Mouse (Mus musculus): ENCODE data around the gene Prepl.

Gene Prepl

GRCm38 (mm10) chr17:85090120-85091099, at the start of gene Prepl, which contains the start of gene Camkmt:
Gene Prepl, minus strand, starts transcription at chr17:85090241.
Gene Camkmt, plus strand, starts transcription at chr17:85090552.
- DNase-seq (ENCODE audit: low read depth, low spot score), result peak; percentile 98

- no peak for DNase-seq (ENCODE audit: low read depth, low spot score)
These were observed 48.4 kb upstream of the Prepl start for GRCm38 (mm10) chr17:85138393-85138792.

- peak; percentile 38 for DNase-seq (ENCODE audit: low read depth, low spot score)
These were observed 26.6 kb upstream of the Prepl start for GRCm38 (mm10) chr17:85116643-85117042.

GRCm38 (mm10) chr17:85113441-85113840, 23.4 kb upstream of the Prepl start:
- DNase-seq (ENCODE audit: low read depth, low spot score), result no peak

GRCm38 (mm10) chr17:85110640-85111039, 20.6 kb upstream of the Prepl start:
- no peak for DNase-seq (ENCODE audit: low read depth, low spot score)

GRCm38 (mm10) chr17:85103310-85103709, 13.3 kb upstream of the Prepl start:
- no peak for DNase-seq (ENCODE audit: low read depth, low spot score)

GRCm38 (mm10) chr17:85101751-85102150, 11.7 kb upstream of the Prepl start:
- DNase-seq (ENCODE audit: low read depth, low spot score), result no peak

GRCm38 (mm10) chr17:85100232-85100631, 10.2 kb upstream of the Prepl start:
- no peak for DNase-seq (ENCODE audit: low read depth, low spot score)

GRCm38 (mm10) chr17:85098677-85099323, 8.8 kb upstream of the Prepl start:
- no peak for DNase-seq (ENCODE audit: low read depth, low spot score)

GRCm38 (mm10) chr17:85096396-85096795, 6.4 kb upstream of the Prepl start:
- no peak for DNase-seq (ENCODE audit: low read depth, low spot score)

- DNase-seq (ENCODE audit: low read depth, low spot score), result no peak
These were observed 1.7 kb upstream of the Prepl start for GRCm38 (mm10) chr17:85091762-85092161.

GRCm38 (mm10) chr17:85089621-85090020, 420 bp downstream of the Prepl start:
- DNase-seq (ENCODE audit: low read depth, low spot score), result peak; percentile 23

- DNase-seq (ENCODE audit: low read depth, low spot score), result no peak
These were observed 1.0 kb downstream of the Prepl start for GRCm38 (mm10) chr17:85089011-85089410.

- no peak for DNase-seq (ENCODE audit: low read depth, low spot score)
These were observed 1.6 kb downstream of the Prepl start for GRCm38 (mm10) chr17:85088401-85088800.

- no peak for DNase-seq (ENCODE audit: low read depth, low spot score)
These were observed 2.5 kb downstream of the Prepl start for GRCm38 (mm10) chr17:85087591-85087990.

- DNase-seq (ENCODE audit: low read depth, low spot score), result no peak
These were observed 3.5 kb downstream of the Prepl start for GRCm38 (mm10) chr17:85086501-85086900.

GRCm38 (mm10) chr17:85085335-85085734, 4.7 kb downstream of the Prepl start:
- DNase-seq (ENCODE audit: low read depth, low spot score), result no peak

GRCm38 (mm10) chr17:85080781-85081180, 9.3 kb downstream of the Prepl start:
- no peak for DNase-seq (ENCODE audit: low read depth, low spot score)

- no peak for DNase-seq (ENCODE audit: low read depth, low spot score)
These were observed 10.8 kb downstream of the Prepl start for GRCm38 (mm10) chr17:85079276-85079675.

- no peak for DNase-seq (ENCODE audit: low read depth, low spot score)
These were observed 16.0 kb downstream of the Prepl start for GRCm38 (mm10) chr17:85074083-85074482.

- DNase-seq (ENCODE audit: low read depth, low spot score), result no peak
These were observed 16.8 kb downstream of the Prepl start for GRCm38 (mm10) chr17:85073214-85073613.

GRCm38 (mm10) chr17:85072383-85072782, 17.7 kb downstream of the Prepl start:
- no peak for DNase-seq (ENCODE audit: low read depth, low spot score)

Measured in forelimb bud, embryonic 11.5 days (tissue).